Mouse (Mus musculus) olfactory bulb, adult 2 months (tissue): ENCODE measurements around the gene Prss43. TPM values are rescaled to one million over a fixed set of nuclear protein-coding genes. Genes with fewer than 3 reads are reported as not detected.

Experiments used
- H3K27ac ChIP-seq: fragments of 200-500 bp; 2 replicates; pipeline ENCODE4 v1.5.1; 2012; ENCODE audit warnings: low read depth, low read length; ENCODE audit not compliant: insufficient read depth
- H3K4me1 ChIP-seq: fragments of 200-500 bp; 2 replicates; pipeline ENCODE4 v1.6.1; 2012; ENCODE audit warnings: low read length; ENCODE audit not compliant: control insufficient read depth, insufficient read depth
- H3K4me3 ChIP-seq: fragments of 200-500 bp; 2 replicates; pipeline ENCODE4 v1.5.1; 2012; ENCODE audit warnings: mild to moderate bottlenecking, low read depth, low read length, moderate library complexity; ENCODE audit not compliant: insufficient read depth
- CTCF ChIP-seq: fragments of 200-500 bp; IDR thresholded peaks from 2 replicates; pipeline ENCODE4 v1.5.1; 2012; ENCODE audit warnings: low read depth, mild to moderate bottlenecking, low read length, moderate library complexity; ENCODE audit not compliant: insufficient read depth
- POLR2A ChIP-seq: fragments of 200-500 bp; IDR thresholded peaks from 2 replicates; pipeline ENCODE4 v1.6.1; 2012; ENCODE audit warnings: mild to moderate bottlenecking, low read depth, low read length, moderate library complexity; ENCODE audit not compliant: insufficient read depth
- whole genome bisulfite sequencing: fragments of 180-500 bp; shearing (Covaris S2); methylation state at CpG from one replicate; pipeline ENCODE4 v1.1.7; 2018; 5-methylcytosine and 5-hydroxymethylcytosine counted together
- polyA plus RNA-seq: library from polyadenylated mRNA; stranded (reverse); fragments of >200 nt; gene quantifications from 2 replicates; pipeline ENCODE4 v1.2.4, GENCODE M21; 2012; ENCODE audit warnings: low replicate concordance; ENCODE audit not compliant: missing spikeins, insufficient read depth, insufficient read length

Gene Prss43
- not detected in 2 replicates for polyA plus RNA-seq

DNA sequence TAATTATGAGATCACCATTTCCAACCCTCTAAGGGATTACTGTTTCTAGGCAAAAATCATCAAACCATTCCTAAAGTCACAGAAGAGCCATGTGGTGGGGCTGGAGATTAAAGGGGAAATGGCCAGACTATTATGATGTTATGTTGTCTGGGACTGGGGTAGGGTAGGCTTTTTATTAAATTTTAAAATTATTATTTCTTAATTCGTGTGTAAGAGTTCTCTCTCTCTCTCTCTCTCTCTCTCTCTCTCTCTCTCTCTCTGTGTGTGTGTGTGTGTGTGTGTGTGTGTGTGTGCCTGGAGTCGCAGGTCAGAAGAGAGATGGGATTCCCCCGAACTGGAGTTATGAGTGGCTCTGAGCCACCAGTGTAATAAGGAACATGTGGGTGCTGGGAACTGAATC lies at the start of gene Prss43:
Prss43 (plus strand) TSS at position 301 of the 400 bp plus-strand sequence.
- Histone ChIP-seq H3K4me1 (no peaks in the 10 kb centered on the region), H3K27ac (no peak within 1 kb of the TSS), H3K4me3 (no peak within 1 kb of the TSS)
- 87% methylated on average over 3 of the region's 3 CpGs for whole genome bisulfite sequencing
- TF ChIP-seq CTCF (no peak), POLR2A (no peak)

DNA sequence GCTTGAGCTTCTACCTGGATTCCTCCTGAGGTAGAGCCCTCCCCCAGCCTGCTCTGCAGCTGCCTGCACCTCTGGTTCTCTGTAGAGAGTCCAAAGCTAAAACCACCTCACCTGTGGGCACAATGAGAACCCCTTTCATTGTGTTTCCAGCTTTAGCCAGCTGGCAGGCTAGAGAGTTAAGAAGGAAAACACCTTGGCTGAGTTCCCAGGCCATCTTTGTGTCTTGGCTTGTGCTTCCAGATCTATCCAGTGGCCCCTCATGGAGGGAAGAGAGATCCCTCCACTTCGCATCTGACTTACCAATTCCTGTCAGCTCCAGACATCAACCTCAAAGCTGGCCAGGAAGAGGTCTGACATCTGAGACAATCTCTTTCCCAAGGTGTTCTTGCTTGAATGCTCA lies 48.4 kb upstream of the Prss43 start:
- Histone ChIP-seq H3K4me3 (no peak overlapping the region), H3K4me1 (peaks cover 11% of the 10 kb centered on the region), H3K27ac (no peak overlapping the region)
- TF ChIP-seq CTCF: no peak
- no peak for TF ChIP-seq POLR2A
- 66% methylated on average over 1 of the region's 1 CpGs for WGBS

DNA sequence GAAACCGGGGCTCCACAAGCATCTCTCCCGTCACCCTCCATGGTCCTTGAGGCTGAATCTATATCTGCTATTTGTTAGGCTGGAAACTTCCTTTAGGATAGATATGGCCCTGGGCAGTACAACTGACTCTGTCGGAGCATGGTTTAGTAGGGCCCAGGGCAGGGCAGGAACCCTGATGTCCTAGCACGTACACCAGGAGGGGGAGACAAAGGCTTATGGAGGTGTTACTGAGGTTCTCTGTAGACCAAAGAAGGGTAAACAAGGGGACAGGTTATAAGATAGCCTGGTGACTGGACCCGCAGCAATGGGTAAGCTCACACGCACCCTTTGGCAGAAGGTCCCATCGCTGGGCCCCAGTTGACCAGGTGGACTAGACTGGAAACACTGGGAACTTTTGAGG lies 47.9 kb upstream of the Prss43 start:
- WGBS: 93% methylated on average over 7 of the region's 7 CpGs
- no peak overlapping the region for H3K27ac ChIP-seq
- TF ChIP-seq CTCF (no peak), POLR2A (no peak)
- peaks cover 11% of the 10 kb centered on the region for H3K4me1 ChIP-seq
- H3K4me3 ChIP-seq: no peak overlapping the region

- Histone ChIP-seq H3K27ac (no peak overlapping the region), H3K4me3 (no peak overlapping the region), H3K4me1 (peaks cover 11% of the 10 kb centered on the region)
- no peak for TF ChIP-seq CTCF
- TF ChIP-seq POLR2A: no peak
- 75% methylated on average over 5 of the region's 5 CpGs for WGBS
Observed at GRCm38 (mm10) chr9:110779242-110779913, 47.1 kb upstream of the Prss43 start.

GRCm38 (mm10) chr9:110781256-110781721 lies 45.2 kb upstream of the Prss43 start:
- H3K27ac ChIP-seq: no peak overlapping the region
- peaks cover 11% of the 10 kb centered on the region for H3K4me1 ChIP-seq
- peak overlapping the region; percentile 52 for H3K4me3 ChIP-seq
- WGBS: under 1% methylated on average over 43 of the region's 43 CpGs
- TF ChIP-seq CTCF: peak; percentile 97
- TF ChIP-seq POLR2A: no peak

GRCm38 (mm10) chr9:110781731-110782130 lies 44.8 kb upstream of the Prss43 start:
- TF ChIP-seq POLR2A: no peak
- TF ChIP-seq CTCF: no peak
- Histone ChIP-seq H3K4me1 (peaks cover 11% of the 10 kb centered on the region), H3K27ac (no peak overlapping the region), H3K4me3 (peak overlapping the region; percentile 52)
- WGBS: 1% methylated on average over 23 of the region's 23 CpGs

DNA sequence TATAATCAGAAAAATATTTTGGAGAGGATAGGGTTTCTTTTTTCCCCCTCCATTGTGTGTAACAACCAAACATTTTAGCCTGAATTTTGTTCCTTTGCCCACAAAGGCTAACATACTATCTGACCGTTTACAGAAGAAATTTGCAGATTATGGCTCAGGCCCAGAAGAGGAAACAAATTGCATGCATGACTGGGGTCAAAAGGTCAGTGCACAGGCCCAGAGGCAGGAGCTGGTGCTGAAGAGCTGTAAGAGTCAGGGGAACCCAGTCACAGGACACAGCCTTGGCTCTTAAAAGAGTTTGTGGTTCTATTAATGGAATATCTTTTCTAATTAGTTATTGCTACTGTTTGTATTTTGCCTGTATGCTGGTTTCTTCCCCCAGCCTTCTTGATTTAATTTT lies 42.9 kb upstream of the Prss43 start:
- Histone ChIP-seq H3K27ac (no peak overlapping the region), H3K4me3 (no peak overlapping the region), H3K4me1 (peaks cover 11% of the 10 kb centered on the region)
- no peak for TF ChIP-seq CTCF
- no peak for TF ChIP-seq POLR2A
- WGBS: 93% methylated on average over 1 of the region's 1 CpGs

- Histone ChIP-seq H3K4me1 (no peaks in the 10 kb centered on the region), H3K27ac (no peak overlapping the region), H3K4me3 (no peak overlapping the region)
- WGBS: 94% methylated on average over 3 of the region's 3 CpGs
- TF ChIP-seq CTCF (no peak), POLR2A (no peak)
Observed at GRCm38 (mm10) chr9:110788169-110788568, 38.3 kb upstream of the Prss43 start.

DNA sequence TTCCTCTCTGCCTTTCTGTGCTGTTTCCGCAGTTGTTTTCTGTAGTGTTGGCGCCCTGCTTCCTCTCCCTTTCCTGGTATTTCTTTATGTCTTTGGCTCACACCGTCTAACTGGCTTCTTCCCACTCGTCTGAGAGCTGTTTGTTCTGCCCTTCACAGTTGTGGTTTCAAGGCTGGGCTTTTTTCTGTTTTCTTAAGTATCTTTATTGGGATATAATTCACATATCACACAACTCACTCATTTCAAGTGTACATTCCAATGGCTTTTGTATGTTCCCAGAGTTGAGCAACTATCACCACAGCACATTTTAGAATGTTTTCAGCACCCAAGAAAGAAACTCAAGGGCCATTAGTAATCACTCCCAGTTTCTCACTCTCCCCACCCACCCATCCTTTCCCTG lies 36.0 kb upstream of the Prss43 start:
- TF ChIP-seq CTCF (no peak), POLR2A (no peak)
- no peak overlapping the region for H3K4me3 ChIP-seq
- no peak overlapping the region for H3K27ac ChIP-seq
- H3K4me1 ChIP-seq: no peaks in the 10 kb centered on the region
- 79% methylated on average over 4 of the region's 4 CpGs for WGBS

- H3K4me1 ChIP-seq: no peaks in the 10 kb centered on the region
- no peak for TF ChIP-seq POLR2A
- no peak for TF ChIP-seq CTCF
- no peak overlapping the region for H3K4me3 ChIP-seq
- no peak overlapping the region for H3K27ac ChIP-seq
- WGBS: 85% methylated on average over 10 of the region's 10 CpGs
Observed at GRCm38 (mm10) chr9:110797013-110797412, 29.5 kb upstream of the Prss43 start.
